Mouse (Mus musculus): ENCODE data around the gene Limch1. TPM values are rescaled to one million over a fixed set of nuclear protein-coding genes. Genes with fewer than 3 reads are reported as not detected.

Limch1 gene
- polyA plus RNA-seq, 2 experiments = 44.4 to 85.3 TPM

GRCm38 (mm10) chr5:66862151-66862550 lies 116.5 kb downstream of the Limch1 start:
- DNase-seq (ENCODE audit: low spot score) = no peak
- no peak overlapping the region for H3K27ac ChIP-seq (replicated peaks; ENCODE audit: low read depth, low read length)
- H3K9ac ChIP-seq (ENCODE audit: low read depth, low read length, severe bottlenecking) = no peak overlapping the region
- no peak for TF ChIP-seq POLR2A (IDR thresholded peaks at IDR 0.05; ENCODE audit: borderline replicate concordance, extremely low read depth, insufficient read depth, insufficient read length)
- H3K36me3 ChIP-seq (ENCODE audit: control insufficient read depth, insufficient read depth, low read length) = no peaks in the 10 kb centered on the region
- WGBS = 77% methylated on average over 4 of the region's 4 CpGs
- H3K27me3 ChIP-seq (ENCODE audit: control insufficient read depth, insufficient read depth, low read length) = no peaks in the 10 kb centered on the region
- no peak overlapping the region for H3K4me3 ChIP-seq (replicated peaks; ENCODE audit: low read length)
- no peak overlapping the region for H3K4me2 ChIP-seq (replicated peaks; ENCODE audit: low read depth, low read length, severe bottlenecking)
- no peaks in the 10 kb centered on the region for H3K9me3 ChIP-seq (ENCODE audit: control insufficient read depth, low read length)
- ATAC-seq (ENCODE audit: low FRiP score, low read depth) = no peak
- H3K4me1 ChIP-seq (ENCODE audit: control insufficient read depth, insufficient read depth, low read length) = peaks cover 16% of the 10 kb centered on the region

GRCm38 (mm10) chr5:66865229-66865628 lies 119.6 kb downstream of the Limch1 start:
- DNase-seq (ENCODE audit: low spot score) (no peak), ATAC-seq (ENCODE audit: low FRiP score, low read depth) (no peak)
- Histone ChIP-seq H3K4me1 (ENCODE audit: control insufficient read depth, insufficient read depth, low read length) (peaks cover 19% of the 10 kb centered on the region), H3K27me3 (ENCODE audit: control insufficient read depth, insufficient read depth, low read length) (no peaks in the 10 kb centered on the region), H3K9me3 (ENCODE audit: control insufficient read depth, low read length) (no peaks in the 10 kb centered on the region), H3K36me3 (ENCODE audit: control insufficient read depth, insufficient read depth, low read length) (no peaks in the 10 kb centered on the region), H3K4me3 (replicated peaks; ENCODE audit: low read length) (no peak overlapping the region), H3K27ac (replicated peaks; ENCODE audit: low read depth, low read length) (no peak overlapping the region), H3K4me2 (replicated peaks; ENCODE audit: low read depth, low read length, severe bottlenecking) (no peak overlapping the region), H3K9ac (ENCODE audit: low read depth, low read length, severe bottlenecking) (no peak overlapping the region)
- whole genome bisulfite sequencing = 73% methylated on average over 5 of the region's 5 CpGs
- no peak for TF ChIP-seq POLR2A (IDR thresholded peaks at IDR 0.05; ENCODE audit: borderline replicate concordance, extremely low read depth, insufficient read depth, insufficient read length)

- Histone ChIP-seq H3K9me3 (ENCODE audit: control insufficient read depth, low read length) (no peaks in the 10 kb centered on the region), H3K4me2 (replicated peaks; ENCODE audit: low read depth, low read length, severe bottlenecking) (no peak overlapping the region), H3K36me3 (ENCODE audit: control insufficient read depth, insufficient read depth, low read length) (no peaks in the 10 kb centered on the region), H3K9ac (ENCODE audit: low read depth, low read length, severe bottlenecking) (no peak overlapping the region), H3K4me3 (replicated peaks; ENCODE audit: low read length) (no peak overlapping the region), H3K27me3 (ENCODE audit: control insufficient read depth, insufficient read depth, low read length) (no peaks in the 10 kb centered on the region), H3K27ac (replicated peaks; ENCODE audit: low read depth, low read length) (no peak overlapping the region), H3K4me1 (ENCODE audit: control insufficient read depth, insufficient read depth, low read length) (peaks cover 16% of the 10 kb centered on the region)
- WGBS = 54% methylated on average over 8 of the region's 8 CpGs
- no peak for TF ChIP-seq POLR2A (IDR thresholded peaks at IDR 0.05; ENCODE audit: borderline replicate concordance, extremely low read depth, insufficient read depth, insufficient read length)
- no peak for ATAC-seq (ENCODE audit: low FRiP score, low read depth)
- DNase-seq (ENCODE audit: low spot score) = no peak
Measured at GRCm38 (mm10) chr5:66866019-66866418, 120.4 kb downstream of the Limch1 start.

GRCm38 (mm10) chr5:66869545-66869944 lies 123.9 kb downstream of the Limch1 start:
- DNase-seq (ENCODE audit: low spot score) = no peak
- H3K4me2 ChIP-seq (replicated peaks; ENCODE audit: low read depth, low read length, severe bottlenecking) = no peak overlapping the region
- H3K27me3 ChIP-seq (ENCODE audit: control insufficient read depth, insufficient read depth, low read length) = no peaks in the 10 kb centered on the region
- WGBS = 93% methylated on average over 4 of the region's 4 CpGs
- H3K4me1 ChIP-seq (ENCODE audit: control insufficient read depth, insufficient read depth, low read length) = peaks cover 11% of the 10 kb centered on the region; the same call in 1 of the 2 replicates
- H3K27ac ChIP-seq (replicated peaks; ENCODE audit: low read depth, low read length) = no peak overlapping the region
- no peak for TF ChIP-seq POLR2A (IDR thresholded peaks at IDR 0.05; ENCODE audit: borderline replicate concordance, extremely low read depth, insufficient read depth, insufficient read length)
- H3K36me3 ChIP-seq (ENCODE audit: control insufficient read depth, insufficient read depth, low read length) = no peaks in the 10 kb centered on the region
- no peak overlapping the region for H3K4me3 ChIP-seq (replicated peaks; ENCODE audit: low read length)
- no peak overlapping the region for H3K9ac ChIP-seq (ENCODE audit: low read depth, low read length, severe bottlenecking)
- no peaks in the 10 kb centered on the region for H3K9me3 ChIP-seq (ENCODE audit: control insufficient read depth, low read length)
- no peak for ATAC-seq (ENCODE audit: low FRiP score, low read depth)

GRCm38 (mm10) chr5:66871521-66872050 lies 126.0 kb downstream of the Limch1 start:
- H3K4me3 ChIP-seq (replicated peaks; ENCODE audit: low read length) = no peak overlapping the region
- no peak for TF ChIP-seq POLR2A (IDR thresholded peaks at IDR 0.05; ENCODE audit: borderline replicate concordance, extremely low read depth, insufficient read depth, insufficient read length)
- ATAC-seq (ENCODE audit: low FRiP score, low read depth) (no peak), DNase-seq (ENCODE audit: low spot score) (no peak)
- 81% methylated on average over 11 of the region's 11 CpGs for WGBS
- no peak overlapping the region for H3K9ac ChIP-seq (ENCODE audit: low read depth, low read length, severe bottlenecking)
- H3K9me3 ChIP-seq (ENCODE audit: control insufficient read depth, low read length) = no peaks in the 10 kb centered on the region
- no peaks in the 10 kb centered on the region for H3K36me3 ChIP-seq (ENCODE audit: control insufficient read depth, insufficient read depth, low read length)
- no peak overlapping the region for H3K4me2 ChIP-seq (replicated peaks; ENCODE audit: low read depth, low read length, severe bottlenecking)
- H3K4me1 ChIP-seq (ENCODE audit: control insufficient read depth, insufficient read depth, low read length) = peaks cover 7% of the 10 kb centered on the region; the same call in 1 of the 2 replicates
- no peak overlapping the region for H3K27ac ChIP-seq (replicated peaks; ENCODE audit: low read depth, low read length)
- no peaks in the 10 kb centered on the region for H3K27me3 ChIP-seq (ENCODE audit: control insufficient read depth, insufficient read depth, low read length)
